Mouse (Mus musculus): ENCODE measurements around the gene Slc23a2. TPM values are rescaled to one million over a fixed set of nuclear protein-coding genes. Genes with fewer than 3 reads are reported as not detected.

Slc23a2 gene
- polyA plus RNA-seq (2015; fragmentation: Nextera tagmentation; extraction: Ambion mirVana) = 14.8 and 17.1 TPM in 2 replicates

DNA sequence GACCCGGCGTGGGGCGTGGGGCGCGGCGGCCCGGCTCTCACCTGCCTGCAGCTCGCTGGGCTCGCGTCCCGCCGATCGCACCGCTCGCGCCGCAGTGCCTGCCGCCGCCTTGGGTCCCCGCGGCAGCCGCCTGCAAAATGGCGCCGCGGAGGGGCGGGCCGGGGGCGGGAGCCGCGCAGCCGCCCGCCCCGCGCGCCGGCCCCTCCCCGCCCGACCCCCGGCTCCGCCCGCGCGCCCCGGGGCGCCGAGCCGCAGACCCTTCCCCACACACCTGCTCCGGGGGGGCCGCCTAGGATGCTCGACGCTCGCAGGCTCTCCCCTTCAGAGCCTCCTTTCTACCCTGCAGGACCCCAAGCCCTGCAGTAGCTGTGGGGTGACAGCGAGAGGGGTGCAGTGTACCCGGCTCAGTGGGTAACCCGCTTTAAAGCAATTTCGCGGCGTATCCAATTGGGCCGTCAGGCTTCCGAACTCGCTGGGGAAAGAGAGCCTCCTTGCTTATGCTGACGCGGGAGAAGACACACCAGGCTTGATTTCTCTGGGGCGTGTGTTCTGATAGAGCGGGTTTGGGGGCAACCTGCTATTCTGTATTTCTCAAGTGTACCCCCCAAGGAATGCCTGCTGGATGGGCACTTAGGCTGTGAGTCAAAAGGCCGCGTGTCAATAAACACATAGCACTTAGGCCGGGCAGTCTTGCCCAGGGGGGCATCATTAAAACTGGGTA is at the start of gene Slc23a2:
Slc23a2 (minus strand) TSS at position 138 of the 721 bp plus-strand sequence.
- no peaks in the 10 kb centered on the region for H3K9me3 ChIP-seq
- peak within 1 kb of the TSS; percentile 94 for H3K4me3 ChIP-seq
- ATAC-seq (ENCODE audit: insufficient number of reproducible peaks, insufficient read depth, low FRiP score, low TSS enrichment, low read depth) = peak; percentile 76
- 1% methylated on average over 43 of the region's 68 CpGs for WGBS
- H3K27ac ChIP-seq = no peak within 1 kb of the TSS
- peak within 1 kb of the TSS; percentile 92 for H3K4me2 ChIP-seq
- H3K36me3 ChIP-seq = 0 out of 2 replicates have a peak, but pooled peaks cover 7% of the 10 kb centered on the region
- H3K4me1 ChIP-seq = peaks cover 13% of the 10 kb centered on the region
- H3K9ac ChIP-seq = peak within 1 kb of the TSS; percentile 86
- H3K27me3 ChIP-seq = peaks cover 24% of the 10 kb centered on the region

DNA sequence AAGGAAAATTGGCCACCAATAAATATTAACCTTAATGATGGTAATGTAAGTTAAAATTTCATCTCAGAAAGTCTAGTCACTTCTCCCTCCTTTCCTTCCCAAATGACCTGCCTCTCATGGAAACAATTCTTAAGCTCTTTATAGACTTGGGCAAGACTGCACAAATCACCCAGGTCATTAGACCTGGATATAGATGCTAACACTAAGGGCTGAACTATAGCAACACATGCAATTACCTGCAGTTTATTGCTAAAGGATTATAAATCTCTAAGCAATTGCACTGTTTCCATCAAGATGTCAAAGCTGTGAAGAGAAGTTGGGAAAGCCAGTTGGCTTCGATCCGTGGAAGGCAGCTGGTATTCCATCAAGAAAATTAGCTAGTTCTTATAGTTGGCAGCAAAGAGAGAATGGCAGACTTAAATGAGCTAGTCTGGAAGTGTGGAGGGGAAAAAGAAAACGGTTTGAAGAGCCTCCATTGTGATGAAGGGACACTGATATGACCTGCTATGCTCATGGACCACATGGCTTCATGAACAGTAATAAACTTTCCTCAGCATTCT is 45.8 kb upstream of the Slc23a2 start:
- Histone ChIP-seq H3K4me1 (no peaks in the 10 kb centered on the region), H3K36me3 (no peaks in the 10 kb centered on the region), H3K27ac (no peak overlapping the region), H3K4me3 (no peak overlapping the region), H3K4me2 (no peak overlapping the region), H3K27me3 (no peaks in the 10 kb centered on the region), H3K9me3 (no peaks in the 10 kb centered on the region), H3K9ac (no peak overlapping the region)
- WGBS = 79% methylated on average over 3 of the region's 3 CpGs
- no peak for ATAC-seq (ENCODE audit: insufficient number of reproducible peaks, insufficient read depth, low FRiP score, low TSS enrichment, low read depth)

DNA sequence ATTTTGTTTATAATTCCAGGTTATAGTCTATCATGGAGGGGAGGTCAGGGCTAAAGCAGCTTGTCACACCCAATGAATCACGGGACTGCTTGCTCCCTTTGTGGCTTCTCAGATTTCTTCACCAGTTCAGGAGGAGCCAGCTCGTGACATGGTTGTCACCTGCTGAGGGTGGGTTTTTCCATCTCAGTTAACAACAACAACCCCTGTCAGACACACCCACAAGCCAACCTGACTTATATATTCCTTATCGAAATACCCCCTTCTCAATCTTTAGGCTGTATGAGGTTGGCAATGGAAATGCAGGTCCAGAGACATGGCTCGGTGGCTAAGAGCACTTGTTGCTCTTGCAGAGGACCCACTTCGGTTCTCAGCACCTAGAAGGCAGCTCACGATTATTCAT is 39.0 kb upstream of the Slc23a2 start:
- no peaks in the 10 kb centered on the region for H3K9me3 ChIP-seq
- H3K4me1 ChIP-seq = no peaks in the 10 kb centered on the region
- H3K4me3 ChIP-seq = no peak overlapping the region
- no peaks in the 10 kb centered on the region for H3K36me3 ChIP-seq
- H3K27me3 ChIP-seq = no peaks in the 10 kb centered on the region
- H3K4me2 ChIP-seq = no peak overlapping the region
- ATAC-seq (ENCODE audit: insufficient number of reproducible peaks, insufficient read depth, low FRiP score, low TSS enrichment, low read depth) = no peak
- no peak overlapping the region for H3K27ac ChIP-seq
- 65% methylated on average over 6 of the region's 6 CpGs for WGBS
- H3K9ac ChIP-seq = no peak overlapping the region

DNA sequence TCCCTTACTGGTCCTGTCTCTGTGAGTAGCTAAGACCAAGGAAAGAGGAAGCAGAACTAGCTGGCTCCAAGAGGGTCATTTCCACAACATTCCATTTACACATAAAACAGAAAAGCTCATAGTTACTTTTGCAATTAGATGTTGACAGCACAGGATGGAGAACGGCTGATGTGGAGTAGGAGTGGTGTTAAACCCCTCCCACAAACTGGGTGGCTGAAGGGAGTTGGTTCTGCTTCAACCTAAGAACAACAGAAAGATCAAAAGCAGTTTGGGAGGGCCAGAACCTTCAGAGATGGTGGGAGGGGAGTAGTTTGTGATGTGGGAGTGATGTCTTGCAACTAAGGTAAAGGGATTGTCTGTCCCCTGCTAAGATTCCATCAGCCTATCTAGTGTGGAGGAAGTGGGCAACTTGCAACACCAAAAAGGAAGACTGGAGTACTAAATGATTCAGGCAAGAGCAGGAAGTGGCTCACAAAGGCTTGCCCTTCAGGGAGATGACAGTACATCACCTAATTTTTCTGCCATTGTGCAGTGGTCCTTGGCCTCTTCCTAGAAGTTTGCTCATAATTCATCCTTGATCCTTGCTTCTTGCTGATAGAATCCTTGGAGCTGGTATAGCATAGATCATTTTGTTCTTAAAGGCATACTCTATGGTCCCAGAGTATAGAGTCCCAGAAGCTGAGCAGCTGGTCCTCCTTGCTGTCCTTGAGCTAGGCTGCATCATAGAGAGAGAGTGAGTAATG is 35.7 kb upstream of the Slc23a2 start:
- Histone ChIP-seq H3K27me3 (no peaks in the 10 kb centered on the region), H3K36me3 (no peaks in the 10 kb centered on the region), H3K27ac (no peak overlapping the region), H3K9me3 (no peaks in the 10 kb centered on the region), H3K4me3 (no peak overlapping the region), H3K4me2 (no peak overlapping the region), H3K9ac (no peak overlapping the region), H3K4me1 (no peaks in the 10 kb centered on the region)
- WGBS = 56% methylated on average over 1 of the region's 1 CpGs
- no peak for ATAC-seq (ENCODE audit: insufficient number of reproducible peaks, insufficient read depth, low FRiP score, low TSS enrichment, low read depth)

DNA sequence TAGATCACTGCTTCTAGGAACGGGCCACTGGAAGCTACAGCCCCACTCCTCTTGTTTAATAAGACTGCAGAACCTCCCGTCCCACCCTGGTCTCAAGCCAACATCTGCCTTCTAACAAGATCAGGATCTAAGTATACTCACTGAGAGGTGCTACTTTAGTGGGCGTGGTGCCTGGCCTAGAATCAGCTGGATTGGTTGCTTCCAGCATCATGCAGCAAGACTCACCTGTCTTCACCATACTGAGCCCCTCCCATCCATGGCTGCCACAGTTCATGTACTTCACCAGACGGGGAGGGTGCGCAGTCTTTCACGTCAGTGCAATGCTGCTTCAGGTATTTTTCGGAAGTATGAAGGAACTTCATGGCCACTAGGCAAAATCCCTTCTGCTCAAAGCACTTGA is 34.5 kb upstream of the Slc23a2 start:
- Histone ChIP-seq H3K27ac (no peak overlapping the region), H3K4me3 (no peak overlapping the region), H3K4me2 (no peak overlapping the region), H3K4me1 (no peaks in the 10 kb centered on the region), H3K9me3 (no peaks in the 10 kb centered on the region), H3K36me3 (no peaks in the 10 kb centered on the region), H3K9ac (no peak overlapping the region), H3K27me3 (no peaks in the 10 kb centered on the region)
- WGBS = 85% methylated on average over 7 of the region's 7 CpGs
- no peak for ATAC-seq (ENCODE audit: insufficient number of reproducible peaks, insufficient read depth, low FRiP score, low TSS enrichment, low read depth)

DNA sequence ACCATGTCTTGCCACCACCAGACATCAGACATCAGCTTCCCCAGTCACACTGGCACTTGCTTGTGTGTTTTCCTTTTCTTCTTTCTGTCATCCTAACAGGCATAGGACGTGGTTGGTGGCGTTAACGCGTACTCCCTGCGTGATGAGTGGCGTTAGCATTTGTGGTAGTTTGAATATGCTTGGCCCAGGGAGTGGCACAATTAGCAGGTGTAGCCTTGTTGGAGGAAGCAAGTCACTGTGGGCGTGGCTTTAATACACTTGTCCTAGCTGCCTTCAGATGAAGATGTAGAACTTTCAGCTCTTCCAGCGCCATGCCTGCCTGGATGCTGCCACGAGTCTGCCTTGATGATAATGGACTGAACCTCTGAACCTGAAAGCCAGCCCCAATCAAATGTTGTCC is 32.5 kb upstream of the Slc23a2 start:
- H3K4me3 ChIP-seq = no peak overlapping the region
- H3K4me1 ChIP-seq = no peaks in the 10 kb centered on the region
- no peak overlapping the region for H3K27ac ChIP-seq
- H3K27me3 ChIP-seq = no peaks in the 10 kb centered on the region
- WGBS = 85% methylated on average over 9 of the region's 9 CpGs
- H3K9ac ChIP-seq = no peak overlapping the region
- H3K4me2 ChIP-seq = no peak overlapping the region
- no peaks in the 10 kb centered on the region for H3K9me3 ChIP-seq
- no peaks in the 10 kb centered on the region for H3K36me3 ChIP-seq
- no peak for ATAC-seq (ENCODE audit: insufficient number of reproducible peaks, insufficient read depth, low FRiP score, low TSS enrichment, low read depth)

DNA sequence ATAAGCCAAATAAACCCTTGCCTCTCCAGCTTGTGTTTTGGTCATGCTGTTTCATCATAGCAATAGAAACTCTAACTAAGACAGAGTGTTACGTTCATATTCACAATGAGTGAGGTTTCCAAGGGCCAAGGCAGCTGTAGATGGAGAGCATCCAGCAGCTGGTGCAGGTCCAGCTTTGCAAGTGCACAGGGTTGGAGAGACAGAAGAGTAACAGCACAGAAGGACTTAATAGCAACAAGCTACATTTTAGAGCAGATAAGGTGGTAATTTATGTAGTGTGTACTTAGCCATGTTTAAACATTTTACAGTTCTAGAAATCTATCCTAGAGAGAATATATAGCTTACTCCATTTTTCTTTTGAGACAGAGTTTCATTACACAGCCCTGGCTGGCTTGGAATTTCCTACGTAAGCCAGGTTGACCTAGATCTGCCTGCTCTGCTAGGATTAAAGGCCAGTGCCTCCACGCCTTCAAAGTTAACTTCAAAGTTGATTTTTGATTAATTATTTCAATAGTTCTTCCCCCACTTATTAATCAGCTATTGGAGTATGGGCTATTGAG is 31.5 kb upstream of the Slc23a2 start:
- Histone ChIP-seq H3K4me3 (no peak overlapping the region), H3K36me3 (no peaks in the 10 kb centered on the region), H3K4me2 (no peak overlapping the region), H3K4me1 (no peaks in the 10 kb centered on the region), H3K9ac (no peak overlapping the region), H3K27ac (no peak overlapping the region), H3K27me3 (no peaks in the 10 kb centered on the region), H3K9me3 (no peaks in the 10 kb centered on the region)
- 84% methylated on average over 3 of the region's 3 CpGs for WGBS
- no peak for ATAC-seq (ENCODE audit: insufficient number of reproducible peaks, insufficient read depth, low FRiP score, low TSS enrichment, low read depth)

DNA sequence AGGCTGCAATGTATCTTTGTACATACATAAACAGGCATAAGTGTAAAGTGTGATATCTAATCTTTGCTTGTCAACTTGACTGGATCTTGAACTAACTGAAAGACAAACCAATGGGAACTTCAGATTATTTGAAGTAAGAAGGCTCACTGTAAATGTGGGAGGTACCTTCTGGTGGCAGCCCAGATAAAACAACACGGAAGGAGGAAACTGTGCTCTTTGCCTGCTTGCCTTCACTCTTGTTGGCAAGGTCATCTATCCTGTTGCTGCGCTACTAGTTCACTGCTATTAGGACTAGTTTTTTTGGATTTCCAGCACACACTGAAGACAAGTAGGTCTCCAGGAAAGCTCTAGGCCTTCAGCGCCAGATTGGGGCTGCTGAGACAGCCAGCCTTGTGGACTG is 29.1 kb upstream of the Slc23a2 start:
- Histone ChIP-seq H3K4me1 (no peaks in the 10 kb centered on the region), H3K36me3 (no peaks in the 10 kb centered on the region), H3K9me3 (no peaks in the 10 kb centered on the region), H3K4me2 (no peak overlapping the region), H3K9ac (no peak overlapping the region), H3K27ac (no peak overlapping the region), H3K27me3 (no peaks in the 10 kb centered on the region), H3K4me3 (no peak overlapping the region)
- ATAC-seq (ENCODE audit: insufficient number of reproducible peaks, insufficient read depth, low FRiP score, low TSS enrichment, low read depth) = no peak
- 90% methylated on average over 3 of the region's 3 CpGs for WGBS

DNA sequence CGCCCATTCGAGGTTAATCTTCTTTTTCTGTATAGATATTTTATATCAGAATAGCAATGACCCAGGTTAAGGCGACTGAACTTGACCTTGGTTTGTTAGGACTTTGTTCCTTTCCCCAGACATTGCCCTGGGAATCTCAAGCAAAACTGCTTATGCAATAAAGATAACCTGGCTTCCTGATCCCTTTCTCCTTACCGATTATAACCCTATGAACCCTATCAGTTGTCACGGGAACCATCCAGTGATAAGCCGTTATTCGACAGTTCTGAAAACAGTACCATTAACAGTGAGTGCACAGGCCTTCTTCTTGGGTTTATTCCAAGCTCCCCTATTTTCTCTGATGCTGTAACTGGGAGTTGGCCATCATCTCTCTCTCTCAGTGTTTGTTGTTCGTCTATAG is 27.0 kb upstream of the Slc23a2 start:
- Histone ChIP-seq H3K27ac (no peak overlapping the region), H3K9me3 (no peaks in the 10 kb centered on the region), H3K27me3 (no peaks in the 10 kb centered on the region), H3K4me1 (no peaks in the 10 kb centered on the region), H3K4me2 (no peak overlapping the region), H3K9ac (no peak overlapping the region), H3K4me3 (no peak overlapping the region), H3K36me3 (no peaks in the 10 kb centered on the region)
- ATAC-seq (ENCODE audit: insufficient number of reproducible peaks, insufficient read depth, low FRiP score, low TSS enrichment, low read depth) = no peak
- WGBS = 90% methylated on average over 8 of the region's 8 CpGs

DNA sequence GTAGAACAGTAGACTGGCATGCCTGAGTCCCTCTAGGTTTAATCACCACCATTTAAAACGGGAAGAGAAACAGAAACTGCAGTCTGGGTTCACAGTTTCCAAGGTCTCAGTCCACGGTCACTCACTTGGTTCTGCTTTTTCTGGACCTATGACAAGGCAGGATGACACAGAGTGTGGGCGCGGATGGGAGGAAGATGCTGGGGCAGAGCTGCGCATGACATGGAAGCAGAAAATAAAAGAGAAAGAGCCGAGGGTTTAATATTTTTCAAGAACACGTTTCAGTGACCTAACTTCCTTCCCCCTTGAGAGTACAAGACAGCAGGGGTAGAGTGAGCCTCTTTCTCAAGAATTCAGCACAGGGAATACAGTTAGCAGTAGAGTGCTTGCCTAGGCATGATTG is 24.2 kb upstream of the Slc23a2 start:
- ATAC-seq (ENCODE audit: insufficient number of reproducible peaks, insufficient read depth, low FRiP score, low TSS enrichment, low read depth) = no peak
- Histone ChIP-seq H3K27me3 (no peaks in the 10 kb centered on the region), H3K4me2 (no peak overlapping the region), H3K36me3 (no peaks in the 10 kb centered on the region), H3K4me1 (no peaks in the 10 kb centered on the region), H3K9me3 (no peaks in the 10 kb centered on the region), H3K27ac (no peak overlapping the region), H3K4me3 (no peak overlapping the region), H3K9ac (no peak overlapping the region)
- 85% methylated on average over 7 of the region's 7 CpGs for WGBS

DNA sequence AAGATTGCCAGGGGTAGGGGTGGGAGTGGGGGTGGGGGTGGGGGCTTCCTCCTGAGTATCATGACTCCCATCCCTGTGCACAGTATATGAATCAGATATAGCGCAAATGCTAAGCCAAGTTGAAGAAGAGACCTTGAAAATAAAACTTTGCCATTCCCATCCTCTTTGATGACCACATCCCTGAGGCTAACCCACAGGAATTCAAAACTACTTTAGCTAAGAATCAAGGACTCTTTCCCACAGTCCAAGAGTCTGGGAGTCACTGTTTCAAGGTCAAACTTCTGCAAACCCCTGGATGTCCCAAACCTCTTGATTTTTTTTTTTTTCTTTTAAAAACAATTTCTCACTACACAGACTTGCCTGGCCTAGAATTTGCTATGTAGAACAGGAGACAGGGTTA is 18.7 kb upstream of the Slc23a2 start:
- no peak overlapping the region for H3K4me3 ChIP-seq
- 0 out of 2 replicates have a peak, but pooled peaks have one; percentile 26 for ATAC-seq (ENCODE audit: insufficient number of reproducible peaks, insufficient read depth, low FRiP score, low TSS enrichment, low read depth)
- 83% methylated on average over 1 of the region's 1 CpGs for WGBS

More for the DNA sequence above, 18.7 kb upstream of the Slc23a2 start:
- Histone ChIP-seq H3K4me2 (no peak overlapping the region), H3K9ac (no peak overlapping the region), H3K27ac (no peak overlapping the region), H3K36me3 (no peaks in the 10 kb centered on the region), H3K4me1 (no peaks in the 10 kb centered on the region), H3K9me3 (no peaks in the 10 kb centered on the region), H3K27me3 (no peaks in the 10 kb centered on the region)

Data from embryonic facial prominence, embryonic 13.5 days (tissue).